Mouse (Mus musculus) embryonic fibroblast, embryonic 13.5 days (primary cell): ENCODE measurements at regions not wholly inside any gene's neighbourhood (a gene's known extent, or its start where the extent isn't known, plus 50 kb on each side); places are given as distances from the start of the nearest gene placed in this dataset.

Experiments used
- CTCF ChIP-seq: IDR thresholded peaks from 2 replicates; pipeline ENCODE4 v1.5.1; 2011; ENCODE audit warnings: mild to moderate bottlenecking, control low read depth, low read length, moderate library complexity, borderline replicate concordance; ENCODE audit not compliant: insufficient read depth
- POLR2A ChIP-seq: IDR thresholded peaks from 2 replicates; pipeline ENCODE4 v1.6.1; 2011; ENCODE audit warnings: low read depth, mild to moderate bottlenecking, control low read depth, low read length, moderate library complexity

GRCm38 (mm10) chr14:48736211-48736610, 62.6 kb upstream of the Otx2 start:
- TF ChIP-seq POLR2A (no peak), CTCF (no peak)
